Mouse (Mus musculus): ENCODE measurements around the gene Dhdds. TPM values are rescaled to one million over a fixed set of nuclear protein-coding genes. Genes with fewer than 3 reads are reported as not detected.

The Dhdds gene
- 30.9 and 39.0 TPM in 2 replicates for polyA plus RNA-seq (2014; fragmentation: Nextera tagmentation; extraction: Ambion mirVana)

DNA sequence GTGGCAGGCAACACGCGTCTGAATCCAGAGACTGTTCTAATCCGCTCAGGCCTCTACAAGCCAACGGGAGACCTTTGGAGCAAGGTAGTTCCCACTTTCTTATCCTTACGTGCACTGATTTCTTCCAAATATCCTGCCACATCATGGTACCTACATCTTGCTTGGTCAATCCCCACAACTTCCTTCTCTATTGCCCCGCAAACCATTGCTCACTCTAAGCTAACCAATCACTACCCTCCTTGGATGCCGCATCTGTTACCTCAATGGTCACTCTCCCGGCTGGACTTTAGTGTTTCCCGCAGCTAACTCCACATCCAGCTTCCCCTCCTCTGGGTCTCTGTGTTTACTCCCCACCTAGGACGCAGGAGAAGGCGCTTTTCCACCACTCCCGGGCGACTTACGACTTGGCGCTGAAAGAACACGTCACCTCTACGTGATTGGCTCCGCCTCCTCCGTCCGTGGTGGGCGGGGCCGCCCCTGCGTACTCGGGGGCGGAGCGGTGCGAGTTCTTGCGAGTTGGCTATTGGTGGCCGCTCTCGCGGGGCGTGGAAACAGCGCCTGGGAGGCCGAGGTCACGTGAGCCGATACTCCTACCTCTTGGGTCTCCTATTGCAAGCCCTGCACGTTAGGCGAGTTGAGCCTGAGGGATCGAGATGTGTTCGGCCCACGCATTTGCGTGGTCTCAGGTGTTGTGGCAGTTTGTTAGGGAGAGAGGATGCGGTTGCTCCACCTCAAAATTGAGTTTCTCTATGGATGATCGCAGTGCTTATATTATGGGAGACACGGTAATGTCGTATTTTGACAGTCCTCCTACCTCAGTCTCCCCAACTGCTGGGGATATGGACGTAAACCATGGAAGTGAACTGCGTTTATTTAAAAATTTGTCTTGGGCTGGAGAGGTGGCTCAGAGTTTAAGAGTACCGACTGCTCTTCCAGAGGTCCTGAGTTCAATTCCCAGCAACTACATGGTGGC lies at the start of gene Dhdds:
TSS of gene Dhdds (minus strand) at position 453 of the 973 bp plus-strand sequence.
- Histone ChIP-seq H3K4me1 (replicated peaks; ENCODE audit: control insufficient read depth, insufficient read depth, low read length) (peaks cover 7% of the 10 kb centered on the region), H3K36me3 (ENCODE audit: control insufficient read depth, insufficient read depth, low read length) (no peaks in the 10 kb centered on the region; the same call in 1 of the 2 replicates), H3K27ac (ENCODE audit: low read depth, low read length) (no peak within 1 kb of the TSS), H3K9ac (ENCODE audit: low read depth, low read length) (peak within 1 kb of the TSS; percentile 79), H3K27me3 (replicated peaks; ENCODE audit: control insufficient read depth, insufficient read depth, low read length) (no peaks in the 10 kb centered on the region), H3K4me2 (peak within 1 kb of the TSS; percentile 59), H3K9me3 (ENCODE audit: control insufficient read depth, low read length) (no peaks in the 10 kb centered on the region), H3K4me3 (ENCODE audit: low read depth, low read length) (peak within 1 kb of the TSS; percentile 85)
- 2% methylated on average over 49 of the region's 49 CpGs for WGBS
- ATAC-seq (replicated peaks; ENCODE audit: low FRiP score) (peak; percentile 99), DNase-seq (ENCODE audit: low spot score) (peak; percentile 99)

- no peak overlapping the region for H3K4me3 ChIP-seq (ENCODE audit: low read depth, low read length)
- peaks cover 7% of the 10 kb centered on the region for H3K4me1 ChIP-seq (replicated peaks; ENCODE audit: control insufficient read depth, insufficient read depth, low read length)
- H3K4me2 ChIP-seq = no peak overlapping the region
- DNase-seq (ENCODE audit: low spot score) (no peak), ATAC-seq (replicated peaks; ENCODE audit: low FRiP score) (no peak)
- H3K36me3 ChIP-seq (ENCODE audit: control insufficient read depth, insufficient read depth, low read length) = no peaks in the 10 kb centered on the region
- no peaks in the 10 kb centered on the region for H3K27me3 ChIP-seq (replicated peaks; ENCODE audit: control insufficient read depth, insufficient read depth, low read length)
- WGBS = 38% methylated on average over 5 of the region's 5 CpGs
- no peak overlapping the region for H3K9ac ChIP-seq (ENCODE audit: low read depth, low read length)
- H3K27ac ChIP-seq (ENCODE audit: low read depth, low read length) = no peak overlapping the region
- peaks cover 3% of the 10 kb centered on the region for H3K9me3 ChIP-seq (ENCODE audit: control insufficient read depth, low read length)
These were observed 46.9 kb upstream of the Dhdds start for GRCm38 (mm10) chr4:134047648-134048047.

DNA sequence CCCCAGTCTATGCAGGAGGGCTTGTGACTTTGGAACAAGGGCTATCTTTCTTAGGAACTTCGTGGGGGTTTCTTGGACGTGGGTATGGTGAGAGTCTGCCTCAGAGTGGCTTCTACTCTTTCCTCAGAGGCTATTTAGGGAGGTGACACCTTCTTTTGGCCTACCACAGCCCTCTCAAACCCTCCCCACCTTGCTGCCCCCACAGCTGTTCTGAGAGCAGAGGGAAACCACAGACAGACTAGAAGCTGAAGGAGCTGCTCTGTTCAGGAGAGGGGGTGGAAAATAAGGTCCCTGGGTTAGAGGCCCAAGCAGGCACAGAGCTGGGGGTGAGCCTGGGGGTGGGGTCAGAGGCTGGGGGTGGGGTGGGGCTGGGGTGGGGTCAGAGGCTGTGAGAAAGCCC lies 42.3 kb upstream of the Dhdds start:
- H3K36me3 ChIP-seq (ENCODE audit: control insufficient read depth, insufficient read depth, low read length) = no peaks in the 10 kb centered on the region
- H3K27me3 ChIP-seq (replicated peaks; ENCODE audit: control insufficient read depth, insufficient read depth, low read length) = no peaks in the 10 kb centered on the region; the same call in 1 of the 2 replicates

DNA sequence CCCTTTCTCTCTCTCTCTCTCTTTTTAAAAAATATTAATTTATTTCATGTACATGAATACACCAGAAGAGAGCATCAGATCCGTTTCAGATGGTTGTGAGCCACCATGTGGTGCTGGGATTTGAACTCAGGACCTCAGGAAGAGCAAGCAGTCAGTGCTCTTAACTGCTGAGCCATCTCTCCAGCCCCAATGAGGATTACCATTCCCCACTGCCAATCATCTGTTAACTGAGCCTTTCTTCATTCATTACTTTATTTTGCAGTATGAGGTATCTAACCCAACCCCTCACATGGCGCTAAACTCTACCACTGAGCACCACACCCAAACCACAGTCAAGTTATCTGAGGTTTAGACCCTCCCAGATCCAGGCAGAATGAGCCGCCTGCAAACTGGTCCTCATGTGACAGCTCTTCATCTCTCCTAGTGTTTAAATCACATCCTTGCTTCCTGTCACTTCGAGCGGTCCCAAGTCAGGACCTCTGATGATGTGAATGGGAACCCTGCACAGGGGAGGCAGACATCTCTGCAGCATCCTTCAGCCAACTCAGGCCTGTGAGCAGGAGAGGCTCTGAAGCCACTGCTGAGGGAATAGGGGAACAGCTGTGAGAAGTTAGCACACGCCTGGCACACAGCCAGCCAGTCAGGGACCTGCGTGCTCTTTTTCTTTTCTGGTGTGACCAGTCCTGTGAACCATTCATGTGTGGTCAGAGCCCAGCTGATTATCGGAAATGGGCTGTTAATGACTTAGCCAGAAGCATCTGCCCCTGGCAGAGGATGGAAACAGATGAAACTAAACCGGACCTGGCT lies 40.8 kb upstream of the Dhdds start:
- H3K4me3 ChIP-seq (ENCODE audit: low read depth, low read length) = no peak overlapping the region
- H3K27me3 ChIP-seq (replicated peaks; ENCODE audit: control insufficient read depth, insufficient read depth, low read length) = no peaks in the 10 kb centered on the region; the same call in 1 of the 2 replicates
- H3K4me2 ChIP-seq = no peak overlapping the region
- H3K4me1 ChIP-seq (replicated peaks; ENCODE audit: control insufficient read depth, insufficient read depth, low read length) = peaks cover 8% of the 10 kb centered on the region
- H3K9ac ChIP-seq (ENCODE audit: low read depth, low read length) = no peak overlapping the region
- 36% methylated on average over 9 of the region's 9 CpGs for WGBS
- no peak overlapping the region for H3K27ac ChIP-seq (ENCODE audit: low read depth, low read length)
- H3K9me3 ChIP-seq (ENCODE audit: control insufficient read depth, low read length) = no peaks in the 10 kb centered on the region
- ATAC-seq (replicated peaks; ENCODE audit: low FRiP score) (no peak), DNase-seq (ENCODE audit: low spot score) (no peak)
- H3K36me3 ChIP-seq (ENCODE audit: control insufficient read depth, insufficient read depth, low read length) = no peaks in the 10 kb centered on the region

More for the DNA sequence above, 42.3 kb upstream of the Dhdds start:
- ATAC-seq (replicated peaks; ENCODE audit: low FRiP score) (no peak), DNase-seq (ENCODE audit: low spot score) (no peak)
- H3K4me3 ChIP-seq (ENCODE audit: low read depth, low read length) = no peak overlapping the region
- 26% methylated on average over 2 of the region's 2 CpGs for WGBS
- H3K4me2 ChIP-seq = no peak overlapping the region
- H3K4me1 ChIP-seq (replicated peaks; ENCODE audit: control insufficient read depth, insufficient read depth, low read length) = peaks cover 8% of the 10 kb centered on the region
- H3K9ac ChIP-seq (ENCODE audit: low read depth, low read length) = no peak overlapping the region
- H3K27ac ChIP-seq (ENCODE audit: low read depth, low read length) = no peak overlapping the region
- H3K9me3 ChIP-seq (ENCODE audit: control insufficient read depth, low read length) = no peaks in the 10 kb centered on the region

GRCm38 (mm10) chr4:134035953-134036352 lies 35.2 kb upstream of the Dhdds start:
- Histone ChIP-seq H3K4me1 (replicated peaks; ENCODE audit: control insufficient read depth, insufficient read depth, low read length) (no peaks in the 10 kb centered on the region), H3K9ac (ENCODE audit: low read depth, low read length) (no peak overlapping the region), H3K36me3 (ENCODE audit: control insufficient read depth, insufficient read depth, low read length) (no peaks in the 10 kb centered on the region), H3K9me3 (ENCODE audit: control insufficient read depth, low read length) (no peaks in the 10 kb centered on the region), H3K4me2 (peak overlapping the region; percentile 33; the same call in 1 of the 2 replicates), H3K27ac (ENCODE audit: low read depth, low read length) (peak overlapping the region; percentile 38; the same call in 1 of the 2 replicates), H3K4me3 (ENCODE audit: low read depth, low read length) (no peak overlapping the region), H3K27me3 (replicated peaks; ENCODE audit: control insufficient read depth, insufficient read depth, low read length) (no peaks in the 10 kb centered on the region)
- ATAC-seq (replicated peaks; ENCODE audit: low FRiP score) = no peak
- peak; percentile 78 for DNase-seq (ENCODE audit: low spot score)
- 4% methylated on average over 16 of the region's 16 CpGs for WGBS

DNA sequence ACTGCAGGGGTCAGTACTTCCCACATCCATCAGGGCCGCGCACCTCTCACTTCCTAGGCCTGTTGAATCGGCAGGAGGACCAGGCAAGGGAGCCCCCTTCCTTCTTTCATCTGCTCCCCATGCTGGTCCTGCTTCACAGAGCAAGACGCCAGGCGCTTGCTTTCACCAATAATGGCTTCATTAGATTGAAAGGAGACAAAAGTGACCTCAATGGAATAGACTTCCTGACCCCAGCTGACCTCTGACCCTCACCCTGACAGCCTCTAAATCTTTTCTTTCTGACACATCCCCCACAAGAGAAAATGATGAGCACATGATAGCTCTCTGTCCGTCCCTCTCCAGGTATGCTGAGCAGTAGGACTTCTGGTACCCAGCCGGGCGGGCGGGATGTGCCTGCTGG lies 25.1 kb upstream of the Dhdds start:
- DNase-seq (ENCODE audit: low spot score) (no peak), ATAC-seq (replicated peaks; ENCODE audit: low FRiP score) (no peak)
- Histone ChIP-seq H3K36me3 (ENCODE audit: control insufficient read depth, insufficient read depth, low read length) (no peaks in the 10 kb centered on the region), H3K9me3 (ENCODE audit: control insufficient read depth, low read length) (no peaks in the 10 kb centered on the region; the same call in 1 of the 2 replicates), H3K4me3 (ENCODE audit: low read depth, low read length) (no peak overlapping the region), H3K4me1 (replicated peaks; ENCODE audit: control insufficient read depth, insufficient read depth, low read length) (no peaks in the 10 kb centered on the region), H3K27me3 (replicated peaks; ENCODE audit: control insufficient read depth, insufficient read depth, low read length) (no peaks in the 10 kb centered on the region), H3K27ac (ENCODE audit: low read depth, low read length) (no peak overlapping the region), H3K4me2 (no peak overlapping the region), H3K9ac (ENCODE audit: low read depth, low read length) (no peak overlapping the region)
- 65% methylated on average over 9 of the region's 9 CpGs for WGBS

DNA sequence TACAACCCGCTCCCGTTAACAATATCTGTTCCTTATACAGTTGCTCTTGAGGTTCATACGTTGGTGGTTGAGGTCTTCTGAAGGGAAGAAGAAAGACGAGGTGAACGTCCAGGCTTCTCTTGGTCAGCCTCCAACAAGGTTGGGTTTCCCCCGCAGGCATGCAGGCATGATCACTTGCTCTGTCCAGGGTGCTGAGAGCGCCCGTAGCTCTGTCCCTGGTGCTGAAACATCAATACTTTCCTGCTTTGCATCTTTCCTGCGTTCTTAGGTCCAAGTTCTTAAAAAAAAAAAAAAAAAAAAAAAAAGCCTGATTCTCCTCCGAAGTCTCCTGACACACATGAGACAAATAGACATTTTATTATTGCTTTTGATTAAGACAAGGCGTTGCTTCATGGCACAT lies 19.9 kb upstream of the Dhdds start:
- peaks cover 8% of the 10 kb centered on the region; the same call in 1 of the 2 replicates for H3K4me1 ChIP-seq (replicated peaks; ENCODE audit: control insufficient read depth, insufficient read depth, low read length)
- no peak for ATAC-seq (replicated peaks; ENCODE audit: low FRiP score)
- no peak overlapping the region for H3K27ac ChIP-seq (ENCODE audit: low read depth, low read length)
- 2% methylated on average over 11 of the region's 11 CpGs for WGBS
- no peaks in the 10 kb centered on the region for H3K9me3 ChIP-seq (ENCODE audit: control insufficient read depth, low read length)
- no peak overlapping the region for H3K9ac ChIP-seq (ENCODE audit: low read depth, low read length)
- H3K4me3 ChIP-seq (ENCODE audit: low read depth, low read length) = no peak overlapping the region
- no peaks in the 10 kb centered on the region for H3K36me3 ChIP-seq (ENCODE audit: control insufficient read depth, insufficient read depth, low read length)
- peak; percentile 80 for DNase-seq (ENCODE audit: low spot score)
- H3K27me3 ChIP-seq (replicated peaks; ENCODE audit: control insufficient read depth, insufficient read depth, low read length) = peaks cover 41% of the 10 kb centered on the region
- no peak overlapping the region for H3K4me2 ChIP-seq

- no peaks in the 10 kb centered on the region for H3K36me3 ChIP-seq (ENCODE audit: control insufficient read depth, insufficient read depth, low read length)
- DNase-seq (ENCODE audit: low spot score) (peak; percentile 46), ATAC-seq (replicated peaks; ENCODE audit: low FRiP score) (peak; percentile 62)
- H3K4me2 ChIP-seq = peak overlapping the region; percentile 56
- H3K4me3 ChIP-seq (ENCODE audit: low read depth, low read length) = peak overlapping the region; percentile 27; the same call in 1 of the 2 replicates
- peak overlapping the region; percentile 75 for H3K27ac ChIP-seq (ENCODE audit: low read depth, low read length)
- H3K4me1 ChIP-seq (replicated peaks; ENCODE audit: control insufficient read depth, insufficient read depth, low read length) = peaks cover 8% of the 10 kb centered on the region; the same call in 1 of the 2 replicates
- H3K9me3 ChIP-seq (ENCODE audit: control insufficient read depth, low read length) = no peaks in the 10 kb centered on the region
- peak overlapping the region; percentile 37; the same call in 1 of the 2 replicates for H3K9ac ChIP-seq (ENCODE audit: low read depth, low read length)
- peaks cover 41% of the 10 kb centered on the region for H3K27me3 ChIP-seq (replicated peaks; ENCODE audit: control insufficient read depth, insufficient read depth, low read length)
- 5% methylated on average over 16 of the region's 16 CpGs for WGBS
These were observed 19.1 kb upstream of the Dhdds start for GRCm38 (mm10) chr4:134019641-134020351.
